Mouse (Mus musculus) liver, postnatal 0 days (tissue): ENCODE measurements around the gene Tent2. TPM values are rescaled to one million over a fixed set of nuclear protein-coding genes. Genes with fewer than 3 reads are reported as not detected.

Source experiments
- ATAC-seq: fragments of 200-750 bp; cut with Nextera tagmentation; 2 replicates; pipeline ENCODE4 v1.8.0; 2017; ENCODE audit warnings: mild to moderate bottlenecking, moderate library complexity
- DNase-seq: peaks from one replicate; pipeline ENCODE4 v3.0.0-alpha.2; 2016
- H3K27ac ChIP-seq: fragments of 300-500 bp; sonication (generic); 2 replicates; pipeline ENCODE4 v1.5.1; 2014; ENCODE audit warnings: antibody characterized with exemption, moderate library complexity, mild to moderate bottlenecking, low read depth
- H3K27me3 ChIP-seq: fragments of 300-500 bp; sonication (generic); 2 replicates; pipeline ENCODE4 v1.6.1; 2014; ENCODE audit warnings: low read length, control low read depth, mixed read lengths; ENCODE audit not compliant: insufficient read depth
- H3K36me3 ChIP-seq: fragments of 300-500 bp; sonication (generic); replicated peaks from 2 replicates; pipeline ENCODE4 v1.6.1; 2014; ENCODE audit warnings: mild to moderate bottlenecking, control low read depth, low read length, moderate library complexity, mixed read lengths; ENCODE audit not compliant: insufficient read depth
- H3K4me1 ChIP-seq: fragments of 300-500 bp; sonication (generic); 2 replicates; pipeline ENCODE4 v1.6.1; 2014; ENCODE audit warnings: antibody characterized with exemption, mild to moderate bottlenecking, control low read depth; ENCODE audit not compliant: insufficient read depth
- H3K4me2 ChIP-seq: fragments of 300-500 bp; sonication (generic); 2 replicates; pipeline ENCODE4 v1.6.1; 2014; ENCODE audit warnings: low read depth, mild to moderate bottlenecking, low read length, moderate library complexity, mixed read lengths
- H3K4me3 ChIP-seq: fragments of 300-500 bp; sonication (generic); 2 replicates; pipeline ENCODE4 v1.5.1; 2014; ENCODE audit warnings: low read depth, low read length
- H3K9ac ChIP-seq: fragments of 300-500 bp; sonication (generic); replicated peaks from 2 replicates; pipeline ENCODE4 v1.6.1; 2014; ENCODE audit warnings: mild to moderate bottlenecking, moderate library complexity
- H3K9me3 ChIP-seq: fragments of 300-500 bp; sonication (generic); 2 replicates; pipeline ENCODE4 v1.6.1; 2016; ENCODE audit warnings: mild to moderate bottlenecking, control low read depth, low read length, mixed read lengths
- CTCF ChIP-seq: sonication (generic); IDR thresholded peaks from 2 replicates; pipeline ENCODE4 v1.5.1; 2016; ENCODE audit warnings: antibody characterized with exemption, low read depth
- EP300 ChIP-seq: IDR thresholded peaks from 2 replicates; pipeline ENCODE4 v1.6.1; 2016; ENCODE audit warnings: antibody characterized with exemption, low read depth, mild to moderate bottlenecking
- WGBS: fragments of 180-500 bp; shearing (Covaris S2); extraction: QIAGEN DNeasy Blood & Tissue Kit; methylation state at CpG from one replicate; pipeline ENCODE4 v1.1.7; 2014; ENCODE audit not compliant: insufficient replicate concordance; 5-methylcytosine and 5-hydroxymethylcytosine counted together
- polyA plus RNA-seq: library from polyadenylated mRNA; unstranded; fragments of >200 nt; fragmentation: Nextera tagmentation; extraction: Ambion mirVana; gene quantifications from 2 replicates; pipeline ENCODE4 v1.2.1, GENCODE M21; 2015

Tent2 gene
- polyA plus RNA-seq, 1 experiment from 2014 or later = 25.6 TPM

DNA sequence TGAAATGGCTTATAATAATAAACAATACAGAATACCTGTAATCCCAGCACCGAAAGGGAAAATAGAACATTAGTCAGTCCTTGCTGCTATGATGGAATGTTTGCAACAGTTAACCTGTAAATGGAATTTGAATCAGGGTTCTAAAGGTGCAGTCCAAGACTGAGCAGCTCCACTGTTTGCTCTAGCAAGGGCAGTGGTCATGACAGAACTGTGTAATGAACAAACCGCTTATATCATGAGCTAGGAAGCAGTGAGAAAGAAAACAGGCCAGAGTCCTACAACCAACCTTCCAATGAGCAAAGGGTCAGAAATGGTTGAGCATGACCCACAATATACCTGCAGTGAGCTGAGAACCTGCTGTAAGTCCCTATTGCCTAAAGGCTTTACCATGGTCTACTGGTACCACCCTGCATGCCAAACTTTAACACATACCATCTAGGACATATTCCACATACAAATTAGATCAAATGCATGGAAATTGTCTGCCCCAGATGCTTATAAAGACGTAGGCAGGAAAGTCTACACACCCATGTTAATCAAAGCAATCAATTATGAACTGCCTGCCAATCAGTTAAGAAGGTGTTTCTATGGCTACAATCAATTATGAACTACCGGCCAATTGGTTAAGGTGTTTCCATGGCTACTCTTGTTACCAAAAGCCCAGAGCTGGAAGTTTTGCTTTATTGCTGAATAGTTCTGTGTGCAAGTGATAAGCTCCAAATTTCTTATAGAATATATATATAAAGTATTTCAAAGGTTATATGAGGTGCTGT, 42.3 kb upstream of the Tent2 start:
- Histone ChIP-seq H3K4me3 (no peak overlapping the region), H3K4me1 (peaks cover 7% of the 10 kb centered on the region), H3K27me3 (no peaks in the 10 kb centered on the region), H3K9ac (no peak overlapping the region), H3K4me2 (no peak overlapping the region), H3K9me3 (no peaks in the 10 kb centered on the region), H3K27ac (peak overlapping the region; percentile 62; the same call in 1 of the 2 replicates), H3K36me3 (no peaks in the 10 kb centered on the region)
- 60% methylated on average over 4 of the region's 4 CpGs for WGBS
- ATAC-seq = peak; percentile 81
- DNase-seq = no peak
- TF ChIP-seq CTCF = no peak
- TF ChIP-seq EP300 = no peak

DNA sequence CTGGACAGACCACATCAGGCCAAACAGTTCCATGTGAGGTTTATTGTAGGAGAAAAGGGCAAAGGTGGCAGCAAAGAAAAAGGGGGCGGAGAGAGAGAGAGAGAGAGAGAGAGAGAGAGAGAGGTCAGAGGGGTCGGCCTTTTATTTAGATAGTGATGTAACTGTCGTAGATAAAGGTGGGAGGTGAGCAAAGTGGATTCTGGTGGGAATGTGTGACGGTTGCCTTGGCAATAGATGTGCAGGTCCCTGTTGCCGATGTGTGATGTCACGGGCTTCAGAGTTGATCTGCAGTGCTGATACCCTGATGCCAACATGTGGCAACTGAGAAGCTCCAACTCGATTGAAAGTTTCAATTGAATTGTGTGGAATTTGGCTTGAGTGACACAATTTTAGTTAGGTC, 40.1 kb upstream of the Tent2 start:
- no peaks in the 10 kb centered on the region for H3K9me3 ChIP-seq
- ATAC-seq (peak; percentile 49), DNase-seq (no peak)
- no peak overlapping the region for H3K9ac ChIP-seq
- H3K27ac ChIP-seq = no peak overlapping the region
- TF ChIP-seq EP300 (no peak), CTCF (no peak)
- H3K4me2 ChIP-seq = no peak overlapping the region
- WGBS = 62% methylated on average over 7 of the region's 7 CpGs
- H3K36me3 ChIP-seq = no peaks in the 10 kb centered on the region
- H3K4me3 ChIP-seq = no peak overlapping the region
- H3K4me1 ChIP-seq = peaks cover 1% of the 10 kb centered on the region
- no peaks in the 10 kb centered on the region for H3K27me3 ChIP-seq

DNA sequence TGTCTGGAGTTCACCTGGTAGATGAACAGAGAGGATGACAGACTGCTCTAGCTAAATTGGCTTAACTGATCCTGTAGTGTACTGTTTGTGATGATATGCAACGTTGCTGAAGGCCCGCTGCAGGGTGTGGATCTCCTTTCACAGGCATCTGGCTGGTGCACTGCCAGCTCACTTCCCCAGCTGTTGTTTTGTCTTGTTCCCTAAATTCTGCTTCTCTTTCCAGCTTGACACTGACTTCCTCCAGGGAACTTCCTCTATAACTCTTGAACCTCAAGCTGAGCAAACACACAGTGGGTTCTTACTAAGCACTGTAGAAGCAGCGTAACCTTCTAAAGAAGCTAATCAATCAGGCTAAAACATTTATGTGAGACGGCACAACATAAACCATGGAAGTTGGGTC, 38.8 kb upstream of the Tent2 start:
- TF ChIP-seq CTCF (no peak), EP300 (no peak)
- Histone ChIP-seq H3K27me3 (no peaks in the 10 kb centered on the region), H3K27ac (no peak overlapping the region), H3K36me3 (no peaks in the 10 kb centered on the region), H3K9me3 (no peaks in the 10 kb centered on the region), H3K9ac (no peak overlapping the region), H3K4me3 (no peak overlapping the region), H3K4me2 (no peak overlapping the region), H3K4me1 (no peaks in the 10 kb centered on the region)
- WGBS = 32% methylated on average over 4 of the region's 4 CpGs
- ATAC-seq (no peak), DNase-seq (no peak)

DNA sequence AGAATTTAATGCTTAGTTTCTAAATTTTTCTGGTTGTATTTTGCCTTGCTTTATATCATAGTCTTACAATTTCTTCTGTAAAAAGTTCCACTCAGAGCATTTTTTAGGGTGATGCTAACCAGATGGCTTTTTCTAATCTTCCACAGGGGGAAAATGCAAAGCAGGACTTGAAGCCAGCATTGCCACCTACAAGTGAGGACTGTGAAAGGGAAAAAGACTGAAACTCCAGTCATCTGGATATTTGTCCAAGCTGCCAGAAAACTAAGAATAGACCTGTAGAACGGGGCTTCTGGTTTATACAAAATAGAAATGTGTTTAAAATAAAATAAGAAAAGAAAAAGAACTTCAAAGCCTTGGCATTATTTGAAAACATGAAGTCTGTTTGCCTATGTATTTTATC, 19.6 kb upstream of the Tent2 start:
- Histone ChIP-seq H3K9me3 (no peaks in the 10 kb centered on the region), H3K4me2 (no peak overlapping the region), H3K27me3 (no peaks in the 10 kb centered on the region), H3K36me3 (no peaks in the 10 kb centered on the region), H3K4me3 (no peak overlapping the region), H3K4me1 (no peaks in the 10 kb centered on the region), H3K27ac (no peak overlapping the region), H3K9ac (no peak overlapping the region)
- TF ChIP-seq EP300 (no peak), CTCF (no peak)
- ATAC-seq = no peak
- DNase-seq = no peak
- WGBS = 81% methylated on average over 1 of the region's 1 CpGs

DNA sequence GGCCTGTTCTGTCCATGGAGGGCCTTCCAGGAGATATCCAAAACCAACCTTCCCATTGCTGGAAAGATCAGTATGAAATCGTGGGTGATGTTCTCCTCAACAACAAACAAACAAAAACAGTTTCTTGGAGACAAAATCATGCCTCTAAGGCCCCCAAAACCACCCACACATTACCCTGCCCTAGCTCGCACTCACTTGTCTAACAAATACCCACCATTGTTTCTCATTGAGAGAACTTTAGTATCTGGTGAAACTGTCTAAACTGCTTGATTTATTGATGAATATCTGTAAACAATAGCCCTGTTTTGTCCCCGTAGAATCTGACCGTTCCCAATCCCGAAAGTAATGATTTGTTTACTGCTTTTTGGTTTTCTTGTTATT, 451 bp upstream of the Tent2 start:
- Histone ChIP-seq H3K27ac (peak overlapping the region; percentile 97), H3K36me3 (no peaks in the 10 kb centered on the region), H3K9me3 (no peaks in the 10 kb centered on the region), H3K9ac (peak overlapping the region; percentile 94), H3K4me3 (peak overlapping the region; percentile 80), H3K4me1 (peaks cover 13% of the 10 kb centered on the region; the same call in 1 of the 2 replicates), H3K4me2 (peak overlapping the region; percentile 75), H3K27me3 (no peaks in the 10 kb centered on the region)
- 55% methylated on average over 5 of the region's 5 CpGs for WGBS
- ATAC-seq (no peak; the same call in 1 of the 2 replicates), DNase-seq (no peak)
- TF ChIP-seq CTCF = no peak
- 0 out of 2 replicates have a peak, but pooled peaks have one; percentile 28 for TF ChIP-seq EP300

DNA sequence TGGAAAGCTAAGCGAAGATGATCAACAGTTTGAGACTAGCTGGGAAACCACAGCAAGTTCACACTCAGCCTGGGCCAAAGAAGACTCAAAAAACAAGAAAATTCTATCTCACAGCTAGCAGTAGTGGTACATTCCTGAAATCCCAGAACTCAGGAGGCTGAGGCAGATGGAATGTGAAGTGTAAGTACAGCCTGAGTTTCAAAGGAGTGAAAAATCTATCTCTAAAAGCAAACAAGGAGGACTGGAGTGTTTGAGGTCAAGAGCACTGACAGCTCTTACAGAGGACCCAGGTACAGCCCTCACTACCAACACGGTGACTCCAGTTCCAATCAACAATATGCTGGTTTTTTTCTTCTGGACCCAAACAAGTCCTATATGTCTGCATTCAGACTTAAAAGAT, 2.8 kb downstream of the Tent2 start:
- ATAC-seq = no peak
- H3K9ac ChIP-seq = no peak overlapping the region; the same call in 1 of the 2 replicates
- peak overlapping the region; percentile 35 for H3K4me2 ChIP-seq
- no peaks in the 10 kb centered on the region for H3K27me3 ChIP-seq
- no peaks in the 10 kb centered on the region for H3K9me3 ChIP-seq
- DNase-seq = no peak
- 0 out of 2 replicates have a peak overlapping the region, but pooled peaks have one; percentile 15 for H3K4me3 ChIP-seq
- no peak for TF ChIP-seq EP300
- TF ChIP-seq CTCF = no peak
- H3K27ac ChIP-seq = peak overlapping the region; percentile 53; the same call in 1 of the 2 replicates
- H3K36me3 ChIP-seq = peaks cover 10% of the 10 kb centered on the region
- 62% methylated on average over 2 of the region's 2 CpGs for WGBS
- peaks cover 13% of the 10 kb centered on the region; the same call in 1 of the 2 replicates for H3K4me1 ChIP-seq
